Mouse (Mus musculus): ENCODE measurements at regions not wholly inside any gene's neighbourhood (a gene's known extent, or its start where the extent isn't known, plus 50 kb on each side); places are given as distances from the start of the nearest gene placed in this dataset.

GRCm38 (mm10) chr4:58605941-58606340 lies 52.2 kb upstream of the Lpar1 start:
- TF ChIP-seq POLR2A (IDR thresholded peaks at IDR 0.05; ENCODE audit: borderline replicate concordance, low read depth, low read length) (no peak), CTCF (IDR thresholded peaks at IDR 0.05; ENCODE audit: low read depth, low read length) (no peak)

All from bone marrow macrophage, adult 2 months (primary cell).